ENCODE assay signal across 11 mouse cellular contexts in genomic region chr9:32612861-32613421, GRCm38 (mm10). TPM values are rescaled to one million over a fixed set of nuclear protein-coding genes. Genes with fewer than 3 reads are reported as not detected.
DNase-seq lines count a peak whose midpoint lies in the region; ATAC-seq and TF ChIP-seq lines count a peak whose summit lies in the region.
"Had no signal": no experiment of that assay in that cellular context is flagged by ENCODE, and none has a peak within 500 bp of the region (broad histone marks: within the 10 kb centered on the region; RNA-seq: fewer than 3 reads in every experiment).

No protein-coding gene starts in this region.

- peak; percentile 95 for DNase-seq in heart, adult 11 months
- DNase-seq in heart, postnatal 36 days: no peak
- DNase-seq in layer of hippocampus, adult 2 months (ENCODE audit: low spot score in 2 of 2): no peak
- DNase-seq in layer of hippocampus, postnatal 10 days (ENCODE audit: low spot score in 2 of 2): no peak
- peak; percentile 60 to 75 for DNase-seq in thymus, adult 18-20 months
- no peak for DNase-seq in left cerebral cortex, postnatal 4 days
- DNase-seq: layer of hippocampus, adult 9-11 months; right cerebral cortex, postnatal 25 days had no signal

- TF ChIP-seq POLR2A in bone marrow, adult 2 months (IDR thresholded peaks at IDR 0.05; ENCODE audit: borderline replicate concordance, control insufficient read depth, low read depth, low read length): no peak

- no peak for TF ChIP-seq CTCF in layer of hippocampus, adult 2 months (conservative IDR thresholded peaks at IDR 0.05)
- no peak for TF ChIP-seq CTCF in bone marrow, adult 2 months (IDR thresholded peaks at IDR 0.05; ENCODE audit: control insufficient read depth, insufficient read depth, low read length)

- no peak overlapping the region for H3K4me3 ChIP-seq in layer of hippocampus, adult 2 months
- H3K4me3 ChIP-seq in bone marrow, adult 2 months (replicated peaks; ENCODE audit: control insufficient read depth, low read depth, low read length): no peak overlapping the region

- peaks cover 16% of the 10 kb centered on the region for H3K4me1 ChIP-seq in bone marrow, adult 2 months (ENCODE audit: control insufficient read depth, insufficient read depth, low read length)

- ATAC-seq in megakaryocyte-erythroid progenitor cell, adult 5-6 weeks (replicated peaks; ENCODE audit: low FRiP score, low TSS enrichment, poor library complexity, severe bottlenecking): no peak

- H3K27ac ChIP-seq in layer of hippocampus, adult 2 months: peak overlapping the region; percentile 65
- H3K27ac ChIP-seq in bone marrow, adult 2 months (ENCODE audit: control insufficient read depth, insufficient read depth, low read depth, low read length, poor library complexity): peak overlapping the region; percentile 78; the same call in 1 of the 2 replicates
- H3K27ac ChIP-seq: macrophage had no signal

- WGBS in bone marrow, adult 2 months: 29% methylated on average over 6 of the region's 6 CpGs

- intact Hi-C loops in heart, postnatal 36 days (cut with DNase I): loop anchor here (2.0 kb wide), 1 partner anchor 16 kb away; no protein-coding TSS in a partner anchor
- intact Hi-C loops in left cerebral cortex, postnatal 4 days (cut with DNase I): no loop called here

RNA-seq across cellular contexts. Expression of gene Ets1, which starts 23.1 kb away (rescaled TPM):
- total RNA-seq in heart, postnatal 36 days (2021): 10 to 100 TPM; 53.5 to 65.4 TPM
- 10 to 100 TPM in 1 of 2 experiments, 1 to 10 TPM in 1; 9.9 to 12.2 TPM for total RNA-seq in layer of hippocampus, adult 2 months (2021)
- 10 to 100 TPM; 23.8 to 24.5 TPM for total RNA-seq in layer of hippocampus, postnatal 10 days (2021)
- 23.5 and 34.5 TPM in 2 replicates for polyA plus RNA-seq in bone marrow, adult 2 months (2011; ENCODE audit: insufficient read depth, insufficient read length, low replicate concordance, missing spikeins)
- 10 to 100 TPM; 26.5 to 27.2 TPM for total RNA-seq in left cerebral cortex, postnatal 4 days (2021)
- 9.9 and 13.4 TPM in 2 replicates for total RNA-seq in megakaryocyte-erythroid progenitor cell, adult 5-6 weeks (2014; fragmentation: Nextera tagmentation)
- 3.2 and 11.0 TPM in 2 replicates for total RNA-seq in megakaryocyte-erythroid progenitor cell, adult 5-6 weeks (2017)

Comparison
In these comparisons a context has a peak if more than half of its experiments do, and no peak if none do; other contexts are left out.
1. DNase-seq: peak in heart, adult 11 months (single experiment) and thymus, adult 18-20 months (2 of 2); none in heart, postnatal 36 days (0 of 2), layer of hippocampus, adult 2 months (0 of 2), layer of hippocampus, postnatal 10 days (0 of 2) and left cerebral cortex, postnatal 4 days (single experiment).